Mouse (Mus musculus) adrenal gland, postnatal 36 days (tissue): ENCODE measurements around the gene Tnfrsf13c. TPM values are rescaled to one million over a fixed set of nuclear protein-coding genes. Genes with fewer than 3 reads are reported as not detected.

Experiments used
- DNase-seq, 2 experiments: peaks; one replicate each; pipeline ENCODE4 v3.0.0; 2021; ENCODE audit warnings: mixed read lengths in 1 of 2
- microRNA-seq: library from miRNA; unstranded; fragments of <30 nt; microRNA quantifications from one replicate; pipeline ENCODE4 v1.2.0, GENCODE M21; 2021
- total RNA-seq, 2 experiments: library from RNA; stranded (reverse); gene quantifications; 2 replicates each; pipeline ENCODE4 v1.2.3; 2021

Tnfrsf13c gene
- total RNA-seq, 2 experiments from 2014 or later = 0.20 TPM; not detected in 1

DNA sequence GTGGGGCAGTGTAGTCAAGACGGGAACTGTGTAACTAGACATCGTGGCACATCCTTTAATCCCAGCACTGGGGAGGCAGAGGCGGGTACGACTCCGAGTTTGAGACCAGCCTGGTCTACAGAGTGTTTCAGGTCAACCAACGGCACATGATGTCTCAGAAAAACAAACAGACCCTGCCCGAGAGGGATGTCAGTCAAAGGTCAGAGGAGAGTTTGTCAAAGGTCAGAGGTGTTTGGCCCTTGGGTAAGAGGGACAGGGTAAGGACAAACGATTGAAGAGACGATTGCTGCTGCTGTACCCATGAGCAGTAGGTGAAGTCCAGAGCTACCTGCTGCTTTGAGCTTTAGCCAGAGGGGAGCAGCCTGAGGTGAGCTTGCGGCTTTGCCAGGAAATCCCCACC lies 40.6 kb downstream of the Tnfrsf13c start:
- no peak for DNase-seq

GRCm38 (mm10) chr15:82182311-82182710 lies 41.9 kb downstream of the Tnfrsf13c start:
- no peak for DNase-seq

DNA sequence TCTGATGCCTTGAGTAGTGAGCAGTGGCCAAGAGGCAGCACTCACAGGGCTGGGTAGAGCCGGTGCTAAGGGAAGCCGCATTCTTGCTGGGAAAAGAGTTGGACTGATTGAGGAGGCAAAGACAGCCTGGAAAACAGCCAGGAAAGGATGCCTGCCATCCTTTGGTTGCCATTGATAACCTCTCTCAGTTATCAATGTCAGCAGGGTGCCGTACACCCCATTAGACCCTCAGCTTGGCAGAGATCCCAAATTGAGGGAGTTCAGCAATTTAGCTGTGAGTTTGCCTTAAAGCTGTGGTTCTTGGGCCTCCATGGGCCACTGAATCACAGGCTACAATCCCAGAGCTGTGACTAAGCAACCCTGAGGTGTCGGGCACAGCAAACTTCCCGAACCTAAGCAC lies 43.0 kb downstream of the Tnfrsf13c start:
- DNase-seq = no peak

- DNase-seq = no peak
These were observed 46.4 kb downstream of the Tnfrsf13c start for GRCm38 (mm10) chr15:82177743-82178290.

DNA sequence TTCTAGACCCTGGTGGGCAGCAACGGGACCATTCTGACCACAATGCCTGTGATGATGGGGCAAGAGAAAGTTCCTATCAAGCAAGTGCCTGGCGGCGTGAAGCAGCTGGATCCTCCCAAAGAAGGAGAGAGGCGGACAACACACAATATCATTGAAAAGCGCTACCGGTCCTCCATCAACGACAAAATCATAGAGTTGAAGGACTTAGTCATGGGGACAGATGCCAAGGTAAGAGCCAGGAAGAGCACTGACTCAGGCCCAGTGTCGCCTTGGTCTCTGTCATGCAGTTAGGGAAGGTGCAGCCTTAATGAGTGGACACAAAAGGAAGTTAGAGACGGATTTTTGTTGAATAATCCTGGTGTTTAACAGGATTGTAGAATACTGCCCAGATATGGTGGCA lies 49.1 kb downstream of the Tnfrsf13c start:
- peak in 1 of 2 experiments; percentile 42 for DNase-seq

GRCm38 (mm10) chr15:82172648-82173047 lies 51.5 kb downstream of the Tnfrsf13c start:
- DNase-seq = no peak

Small RNAs within 50 kb of the gene (microRNA-seq; reads per million reads assigned to microRNA genes)
- 33.8 reads per million, percentile 40 among the genes with 10 or more reads in this experiment for gene Mir33

Other genes starting within 250 kb of the Tnfrsf13c start
- gene 1700029P11Rik, start 243.8 kb downstream of the Tnfrsf13c start, total RNA-seq = not detected
- gene Xrcc6, start 236.5 kb downstream of the Tnfrsf13c start, total RNA-seq = 10 to 100 TPM; 55.2 to 81.1 TPM
- 100 to 1,000 TPM in 1 of 2 experiments, 10 to 100 TPM in 1; 54.2 to 105 TPM for gene Desi1, start 190.5 kb downstream of the Tnfrsf13c start, total RNA-seq
- gene Snu13, start 176.8 kb downstream of the Tnfrsf13c start, total RNA-seq = 10 to 100 TPM; 88.7 to 94.1 TPM
- not detected for gene 4930407I10Rik, start 165.2 kb downstream of the Tnfrsf13c start, total RNA-seq
- gene Mei1, start 154.4 kb downstream of the Tnfrsf13c start, total RNA-seq = 1 to 10 TPM in 1 of 2 experiments, under 1 TPM in 1; 0.76 to 3.7 TPM
- 10 to 100 TPM in 1 of 2 experiments, 1 to 10 TPM in 1; 6.7 to 11.3 TPM for gene Ccdc134, start 96.4 kb downstream of the Tnfrsf13c start, total RNA-seq
- gene Srebf2, start 77.2 kb downstream of the Tnfrsf13c start, total RNA-seq = 100 to 1,000 TPM in 1 of 2 experiments, 10 to 100 TPM in 1; 80.3 to 113 TPM
- under 1 TPM; 0.46 to 0.73 TPM for gene Shisa8, start 11.6 kb downstream of the Tnfrsf13c start, total RNA-seq
- 1 to 10 TPM; 2.9 to 4.3 TPM for gene Cenpm, start 20.4 kb upstream of the Tnfrsf13c start, total RNA-seq
- 1 to 10 TPM in 1 of 2 experiments, under 1 TPM in 1; 0.23 to 1.2 TPM for gene 1500009C09Rik, start 28.0 kb upstream of the Tnfrsf13c start, total RNA-seq
- gene Sept3, start 50.5 kb upstream of the Tnfrsf13c start, total RNA-seq = 1 to 10 TPM; 2.6 to 4.3 TPM
- gene Wbp2nl, start 74.6 kb upstream of the Tnfrsf13c start, total RNA-seq = not detected
- 10 to 100 TPM; 59.1 to 68.1 TPM for gene Naga, start 114.6 kb upstream of the Tnfrsf13c start, total RNA-seq
- 1 to 10 TPM in 1 of 2 experiments, under 1 TPM in 1; 0.59 to 1.1 TPM for gene Pheta2, start 114.6 kb upstream of the Tnfrsf13c start, total RNA-seq
- gene Smdt1, start 114.6 kb upstream of the Tnfrsf13c start, total RNA-seq = 100 to 1,000 TPM; 166 to 186 TPM
- gene Ndufa6, start 130.0 kb upstream of the Tnfrsf13c start, total RNA-seq = 100 to 1,000 TPM; 439 to 578 TPM
- 10 to 100 TPM; 34.1 to 36.4 TPM for gene Cyp2d22, start 155.9 kb upstream of the Tnfrsf13c start, total RNA-seq
- not detected for gene Cyp2d11, start 169.7 kb upstream of the Tnfrsf13c start, total RNA-seq
- gene Cyp2d10, start 182.8 kb upstream of the Tnfrsf13c start, total RNA-seq = under 1 TPM in 1 of 2 experiments, not detected in 1; 0.83 TPM
- 1 to 10 TPM in 1 of 2 experiments, not detected in 1; 1.9 TPM for gene Cyp2d9, start 209.1 kb upstream of the Tnfrsf13c start, total RNA-seq